Mouse (Mus musculus) MEL (cell line): ENCODE results near the gene Lsm6. TPM values are rescaled to one million over a fixed set of nuclear protein-coding genes. Genes with fewer than 3 reads are reported as not detected.

Experiments used
- DNase-seq: peaks from one replicate; pipeline ENCODE4 v3.0.0; 2011; ENCODE audit warnings: low read depth, low spot score
- H3K27ac ChIP-seq: 2 replicates; pipeline ENCODE4 v1.5.1; 2012; ENCODE audit warnings: low read depth, mild to moderate bottlenecking, control low read depth, low read length, moderate library complexity; ENCODE audit not compliant: control insufficient read depth
- H3K27me3 ChIP-seq, 2 experiments: fragments of 150-350 bp in 1 of 2; sonication (generic) in 1 of 2; 2 replicates each; pipeline ENCODE4 v1.6.1; 2012; ENCODE audit warnings: low read length in 2 of 2, mild to moderate bottlenecking in 2 of 2, improper control_type of control experiment in 1 of 2, moderate library complexity in 1 of 2; ENCODE audit not compliant: insufficient read depth in 2 of 2, control insufficient read depth in 1 of 2
- H3K36me3 ChIP-seq, 2 experiments: 2 replicates each; pipeline ENCODE4 v1.6.1; 2012 to 2014; ENCODE audit warnings: low read length in 2 of 2, improper control_type of control experiment in 1 of 2, inconsistent platforms in 1 of 2, mild to moderate bottlenecking in 1 of 2; ENCODE audit not compliant: insufficient read depth in 2 of 2, control insufficient read depth in 1 of 2
- H3K4me1 ChIP-seq, 2 experiments: fragments of 150-350 bp in 1 of 2; sonication (generic) in 1 of 2; 2 replicates each; pipeline ENCODE4 v1.6.1; 2012; ENCODE audit warnings: low read length in 2 of 2, improper control_type of control experiment in 1 of 2, mild to moderate bottlenecking in 1 of 2; ENCODE audit not compliant: insufficient read depth in 2 of 2, control insufficient read depth in 1 of 2
- H3K4me3 ChIP-seq, 2 experiments: fragments of 150-350 bp in 1 of 2; sonication (generic) in 1 of 2; 2 replicates each; pipeline ENCODE4 v1.5.1; 2012; ENCODE audit warnings: low read depth in 2 of 2, low read length in 2 of 2, mild to moderate bottlenecking in 2 of 2, moderate library complexity in 2 of 2, control low read depth in 1 of 2, improper control_type of control experiment in 1 of 2; ENCODE audit not compliant: control insufficient read depth in 1 of 2, insufficient read depth in 1 of 2
- H3K79me2 ChIP-seq: 2 replicates; pipeline ENCODE4 v1.6.1; 2012; ENCODE audit warnings: mild to moderate bottlenecking, low read length, moderate library complexity; ENCODE audit not compliant: control insufficient read depth, poor library complexity, insufficient read depth
- H3K9ac ChIP-seq: 2 replicates; pipeline ENCODE4 v1.6.1; 2012; ENCODE audit warnings: low read depth, mild to moderate bottlenecking, control low read depth, low read length, moderate library complexity; ENCODE audit not compliant: control insufficient read depth, poor library complexity, severe bottlenecking
- H3K9me3 ChIP-seq: fragments of 150-350 bp; sonication (generic); replicated peaks from 2 replicates; pipeline ENCODE4 v1.6.1; 2012; ENCODE audit warnings: mild to moderate bottlenecking, low read length, improper control_type of control experiment, moderate library complexity; ENCODE audit not compliant: insufficient read depth
- CHD2 ChIP-seq: IDR thresholded peaks from 2 replicates; pipeline ENCODE4 v1.6.1; 2011; ENCODE audit warnings: low read length, improper control_type of control experiment
- E2F4 ChIP-seq: IDR thresholded peaks from 2 replicates; pipeline ENCODE4 v1.6.1; 2011; ENCODE audit warnings: low read depth, low read length, improper control_type of control experiment, borderline replicate concordance
- ETS1 ChIP-seq: IDR thresholded peaks from 2 replicates; pipeline ENCODE4 v1.6.1; 2012; ENCODE audit warnings: low read depth, mild to moderate bottlenecking, inconsistent platforms, low read length, improper control_type of control experiment, moderate library complexity
- GABPA ChIP-seq: IDR thresholded peaks from 2 replicates; pipeline ENCODE4 v1.6.1; 2012; ENCODE audit warnings: low read depth, mild to moderate bottlenecking, inconsistent platforms, low read length, improper control_type of control experiment, moderate library complexity
- GATA1 ChIP-seq: IDR thresholded peaks from 2 replicates; pipeline ENCODE4 v1.6.1; 2011; ENCODE audit warnings: low read depth, low read length, improper control_type of control experiment
- HCFC1 ChIP-seq: IDR thresholded peaks from 2 replicates; pipeline ENCODE4 v1.6.1; 2012; ENCODE audit warnings: low read depth, mild to moderate bottlenecking, inconsistent platforms, low read length, improper control_type of control experiment, moderate library complexity
- JUND ChIP-seq: IDR thresholded peaks from 2 replicates; pipeline ENCODE4 v1.6.1; 2011; ENCODE audit warnings: low read depth, mild to moderate bottlenecking, improper control_type of control experiment, low read length
- KAT2A ChIP-seq: conservative IDR thresholded peaks from 2 replicates; pipeline ENCODE4 v1.6.1; 2012; ENCODE audit warnings: low read depth, low read length, improper control_type of control experiment, inconsistent platforms
- NELFE ChIP-seq: IDR thresholded peaks from 2 replicates; pipeline ENCODE4 v1.6.1; 2011; ENCODE audit warnings: low read depth, low read length, improper control_type of control experiment
- POLR2AphosphoS2 ChIP-seq: IDR thresholded peaks from 2 replicates; pipeline ENCODE4 v1.6.1; 2011; ENCODE audit warnings: low read length, improper control_type of control experiment
- RAD21 ChIP-seq: IDR thresholded peaks from 2 replicates; pipeline ENCODE4 v1.6.1; 2011; ENCODE audit warnings: mild to moderate bottlenecking, low read depth, low read length, improper control_type of control experiment
- TAL1 ChIP-seq: IDR thresholded peaks from 2 replicates; pipeline ENCODE4 v1.6.1; 2012; ENCODE audit warnings: mild to moderate bottlenecking, inconsistent platforms, low read length, moderate library complexity, mixed read lengths
- UBTF ChIP-seq: IDR thresholded peaks from 2 replicates; pipeline ENCODE4 v1.6.1; 2012; ENCODE audit warnings: low read depth, mild to moderate bottlenecking, inconsistent platforms, low read length, improper control_type of control experiment, moderate library complexity, borderline replicate concordance; ENCODE audit not compliant: insufficient read depth
- USF2 ChIP-seq, 2 experiments: IDR thresholded peaks; 2 replicates each; pipeline ENCODE4 v1.6.1; 2011 to 2012; ENCODE audit warnings: improper control_type of control experiment in 2 of 2, low read length in 2 of 2, borderline replicate concordance in 1 of 2, inconsistent platforms in 1 of 2, low read depth in 1 of 2, mild to moderate bottlenecking in 1 of 2; ENCODE audit not compliant: insufficient read depth in 1 of 2
- ZC3H11A ChIP-seq: IDR thresholded peaks from 2 replicates; pipeline ENCODE4 v1.6.1; 2012; ENCODE audit warnings: low read depth, mild to moderate bottlenecking, inconsistent platforms, low read length, improper control_type of control experiment
- polyA plus RNA-seq, 2 experiments: library from polyadenylated mRNA; stranded (reverse) in 1 of 2; unstranded in 1 of 2; fragments of >175 nt in 1 of 2; fragments of >200 nt in 1 of 2; gene quantifications; 2 replicates each; pipeline versions ENCODE4 v1.2.1 to v1.2.4; 2012; ENCODE audit warnings: low replicate concordance in 2 of 2, low read depth in 1 of 2; ENCODE audit not compliant: insufficient read length in 2 of 2, insufficient read depth in 1 of 2, missing spikeins in 1 of 2
- total RNA-seq: library from RNA; depleted of rRNA; stranded (reverse); fragments of 300-350 nt; gene quantifications from 2 replicates; pipeline ENCODE4 v1.2.3, GENCODE M21; 2012

Lsm6 gene
- total and polyA plus RNA-seq, 3 experiments = 109 to 172 TPM; not detected in 1

DNA sequence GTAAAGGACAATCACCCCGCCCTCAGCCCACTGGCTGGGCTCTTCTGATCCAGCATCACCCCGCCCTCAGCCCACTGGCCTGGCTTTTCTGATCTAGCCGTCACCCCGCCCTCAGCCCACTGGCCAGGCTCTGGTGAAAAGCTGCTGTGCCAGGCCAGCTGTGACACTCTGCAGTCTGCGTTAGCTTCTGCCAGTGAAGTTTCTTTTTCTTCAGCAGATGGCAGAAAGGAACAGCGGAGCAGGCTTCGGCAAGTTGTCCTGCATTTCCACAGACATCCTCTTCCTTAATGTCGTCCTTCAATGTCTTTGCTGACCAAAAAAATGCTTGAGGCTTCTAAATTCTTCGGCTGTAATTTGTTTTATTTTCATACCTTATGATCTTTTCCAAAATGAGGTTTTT lies 41.1 kb upstream of the Lsm6 start:
- TF ChIP-seq NELFE = no peak
- TF ChIP-seq ETS1 = no peak
- TF ChIP-seq HCFC1 = no peak
- no peak for TF ChIP-seq UBTF
- Histone ChIP-seq H3K27me3 (no peaks in the 10 kb centered on the region), H3K36me3 (no peaks in the 10 kb centered on the region), H3K4me3 (no peak overlapping the region), H3K27ac (no peak overlapping the region), H3K79me2 (no peaks in the 10 kb centered on the region), H3K4me1 (no peaks in the 10 kb centered on the region), H3K9me3 (no peaks in the 10 kb centered on the region), H3K9ac (no peak overlapping the region)
- no peak for DNase-seq

DNA sequence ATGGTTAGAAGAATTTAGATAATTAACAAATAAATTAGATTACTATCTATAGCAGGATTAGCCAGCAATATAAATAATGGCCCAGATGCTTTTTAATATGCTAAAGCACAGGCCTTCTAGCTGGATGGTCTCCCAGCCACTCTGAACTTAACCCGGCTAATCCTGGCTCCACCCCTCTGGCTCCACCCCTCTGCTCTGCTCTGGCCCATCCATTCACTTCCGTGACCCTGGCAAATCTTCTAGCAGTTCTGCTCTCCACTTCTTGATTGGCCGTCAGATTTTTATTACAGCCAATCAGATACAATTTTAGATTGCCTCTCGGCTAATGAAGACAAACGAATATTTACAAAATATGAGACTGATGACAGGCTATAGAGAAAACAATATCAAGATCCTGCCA lies 39.8 kb upstream of the Lsm6 start:
- Histone ChIP-seq H3K9me3 (no peaks in the 10 kb centered on the region), H3K79me2 (no peaks in the 10 kb centered on the region), H3K36me3 (no peaks in the 10 kb centered on the region), H3K4me3 (no peak overlapping the region), H3K4me1 (no peaks in the 10 kb centered on the region), H3K27me3 (no peaks in the 10 kb centered on the region), H3K9ac (no peak overlapping the region), H3K27ac (no peak overlapping the region)
- DNase-seq = no peak
- TF ChIP-seq E2F4 = no peak
- TF ChIP-seq USF2 (IDR thresholded peaks at IDR 0.05; ENCODE audit: borderline replicate concordance in 1 of 2, insufficient read depth in 1 of 2, low read depth in 1 of 2, low read length in 2 of 2) = no peak
- TF ChIP-seq KAT2A = no peak
- no peak for TF ChIP-seq GABPA
- TF ChIP-seq TAL1 = no peak
- no peak for TF ChIP-seq POLR2AphosphoS2
- no peak for TF ChIP-seq RAD21
- TF ChIP-seq JUND = no peak
- no peak for TF ChIP-seq CHD2
- TF ChIP-seq ZC3H11A = no peak
- TF ChIP-seq GATA1 = no peak

- no peak overlapping the region for H3K4me3 ChIP-seq
- H3K27me3 ChIP-seq = no peaks in the 10 kb centered on the region
- H3K27ac ChIP-seq = no peak overlapping the region
- DNase-seq = no peak
- H3K4me1 ChIP-seq = no peaks in the 10 kb centered on the region
- no peak for TF ChIP-seq GABPA
- no peaks in the 10 kb centered on the region for H3K36me3 ChIP-seq
- no peaks in the 10 kb centered on the region for H3K9me3 ChIP-seq
- H3K79me2 ChIP-seq = no peaks in the 10 kb centered on the region
- H3K9ac ChIP-seq = no peak overlapping the region
These were observed 36.5 kb upstream of the Lsm6 start for GRCm38 (mm10) chr8:78857421-78857820.
